Mouse (Mus musculus): ENCODE results near the gene Sycp2.
A peak's percentile ranks its signal among the peaks of the same experiment; 100 is the strongest.
"Not testable (repeated sequence)": the region's sequence is repeated elsewhere in the genome, so short reads cannot be mapped to it uniquely, and the experiment has no call there.

Gene Sycp2

GRCm38 (mm10) chr2:178413481-178414260, 6.2 kb upstream of the Sycp2 start:
- no peak for DNase-seq (ENCODE audit: low read depth)

DNA sequence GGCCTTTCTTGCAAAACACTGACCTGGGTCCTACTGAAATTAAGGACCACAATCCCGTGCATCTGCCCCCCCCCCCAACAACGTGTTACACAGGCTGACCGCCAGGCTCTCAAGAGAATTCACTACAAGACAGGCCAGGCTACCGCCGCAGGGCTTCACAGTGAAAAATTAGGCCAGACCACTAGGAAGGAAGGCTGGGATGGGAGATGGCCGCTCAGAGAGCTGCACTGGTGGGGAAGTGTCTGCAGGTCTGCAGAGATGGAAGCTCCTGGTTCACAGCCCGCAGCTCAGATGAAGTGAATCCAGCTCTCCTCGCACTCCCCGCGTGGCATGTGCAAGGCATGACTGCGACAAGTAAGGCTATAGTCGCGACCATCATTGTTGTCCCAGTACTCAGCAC, 5.6 kb upstream of the Sycp2 start:
- DNase-seq (ENCODE audit: low read depth): no peak

GRCm38 (mm10) chr2:178412598-178412997, 5.1 kb upstream of the Sycp2 start:
- DNase-seq (ENCODE audit: low read depth): no peak

DNA sequence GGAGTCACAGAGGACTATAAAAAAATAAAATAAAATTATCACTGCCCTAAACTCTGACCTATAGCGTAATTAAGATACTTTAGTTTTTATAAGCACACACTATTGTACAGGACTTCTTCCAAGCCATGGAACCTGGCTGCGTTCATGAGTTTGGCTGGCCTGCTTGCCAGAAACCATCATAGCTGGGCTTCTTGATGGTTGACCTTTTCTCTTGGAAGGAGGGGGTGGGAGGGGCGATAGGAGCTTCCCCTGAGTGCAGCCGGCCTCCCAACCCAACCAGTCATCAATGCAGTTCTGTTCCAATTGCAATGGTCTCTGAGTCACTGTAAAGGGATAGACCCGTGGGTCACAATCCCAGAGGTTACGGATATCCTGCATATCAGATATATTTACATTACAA, 2.8 kb upstream of the Sycp2 start:
- DNase-seq (ENCODE audit: low read depth): no peak

GRCm38 (mm10) chr2:178409024-178409423, 1.5 kb upstream of the Sycp2 start:
- DNase-seq (ENCODE audit: low read depth): no peak

DNA sequence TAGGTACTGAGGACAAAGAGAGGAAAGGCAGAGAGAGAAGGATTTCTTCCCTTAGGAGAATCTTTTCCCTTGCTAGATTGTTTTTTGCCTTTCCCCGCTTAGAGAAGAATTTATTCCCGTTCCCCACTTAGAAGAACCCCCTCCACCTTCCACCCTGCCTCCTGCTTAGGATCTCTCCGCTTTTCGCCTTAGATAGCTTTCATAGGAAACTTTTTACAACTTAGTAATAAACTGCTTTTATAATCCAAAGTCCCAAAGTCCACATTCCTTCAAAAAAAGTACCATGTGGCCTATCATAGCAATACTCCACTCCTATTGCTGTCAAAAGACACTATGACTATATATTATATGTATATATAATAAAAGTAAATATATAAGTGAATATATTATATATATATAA, 64.9 kb downstream of the Sycp2 start:
- DNase-seq (ENCODE audit: low read depth): no peak

GRCm38 (mm10) chr2:178342105-178342504, 65.4 kb downstream of the Sycp2 start:
- DNase-seq (ENCODE audit: low read depth): not testable (repeated sequence)

GRCm38 (mm10) chr2:178339044-178339443, 68.4 kb downstream of the Sycp2 start:
- no peak for DNase-seq (ENCODE audit: low read depth)

GRCm38 (mm10) chr2:178337878-178338277, 69.6 kb downstream of the Sycp2 start:
- DNase-seq (ENCODE audit: low read depth): no peak

- DNase-seq (ENCODE audit: low read depth): no peak
Observed at GRCm38 (mm10) chr2:178329986-178330385, 77.5 kb downstream of the Sycp2 start.

GRCm38 (mm10) chr2:178329551-178329950, 77.9 kb downstream of the Sycp2 start:
- DNase-seq (ENCODE audit: low read depth): no peak

- peak; percentile 6 for DNase-seq (ENCODE audit: low read depth)
Observed at GRCm38 (mm10) chr2:178327466-178328040, 79.9 kb downstream of the Sycp2 start.

- DNase-seq (ENCODE audit: low read depth): no peak
Observed at GRCm38 (mm10) chr2:178326750-178327465, 80.6 kb downstream of the Sycp2 start.

DNA sequence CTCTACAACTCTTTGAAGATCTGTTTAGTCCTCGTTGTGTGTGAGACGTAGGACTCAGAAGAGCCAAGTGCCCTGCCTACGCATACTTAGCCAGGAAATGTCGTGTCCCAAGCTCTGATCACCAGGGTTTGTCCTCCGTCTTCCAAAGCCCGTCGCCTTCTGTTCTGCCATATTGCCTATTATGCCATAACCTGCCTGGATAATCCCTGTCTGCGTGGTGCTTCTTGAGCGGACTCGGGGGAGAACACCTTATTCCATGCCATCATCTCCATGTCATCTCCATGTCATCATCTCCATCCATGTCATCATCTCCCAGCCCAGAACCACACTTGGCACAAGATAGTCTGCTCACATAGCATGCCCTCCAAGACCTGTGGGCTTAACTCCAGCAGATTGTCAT, 81.4 kb downstream of the Sycp2 start:
- no peak for DNase-seq (ENCODE audit: low read depth)

- DNase-seq (ENCODE audit: low read depth): no peak
Observed at GRCm38 (mm10) chr2:178324818-178325217, 82.7 kb downstream of the Sycp2 start.

DNA sequence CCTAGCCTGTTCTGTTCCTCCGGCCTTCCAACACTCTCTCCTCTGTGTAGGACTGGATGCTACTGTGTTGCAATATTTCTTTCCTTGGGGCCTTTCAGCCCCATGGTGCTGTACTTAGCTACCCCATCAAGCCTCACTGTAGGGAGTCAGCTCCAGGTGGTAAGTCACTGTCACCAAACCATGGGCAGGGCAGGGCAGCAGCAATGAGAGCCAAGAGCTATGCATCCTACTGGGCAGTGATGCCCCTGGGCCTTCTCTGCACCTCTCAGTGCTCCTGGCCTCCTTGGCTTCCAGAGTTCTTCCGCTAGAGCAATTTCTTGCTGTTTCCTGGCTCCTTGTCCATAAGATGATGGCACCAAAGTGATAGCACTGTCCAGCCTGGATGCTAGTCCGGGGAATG, 83.1 kb downstream of the Sycp2 start:
- no peak for DNase-seq (ENCODE audit: low read depth)

DNA sequence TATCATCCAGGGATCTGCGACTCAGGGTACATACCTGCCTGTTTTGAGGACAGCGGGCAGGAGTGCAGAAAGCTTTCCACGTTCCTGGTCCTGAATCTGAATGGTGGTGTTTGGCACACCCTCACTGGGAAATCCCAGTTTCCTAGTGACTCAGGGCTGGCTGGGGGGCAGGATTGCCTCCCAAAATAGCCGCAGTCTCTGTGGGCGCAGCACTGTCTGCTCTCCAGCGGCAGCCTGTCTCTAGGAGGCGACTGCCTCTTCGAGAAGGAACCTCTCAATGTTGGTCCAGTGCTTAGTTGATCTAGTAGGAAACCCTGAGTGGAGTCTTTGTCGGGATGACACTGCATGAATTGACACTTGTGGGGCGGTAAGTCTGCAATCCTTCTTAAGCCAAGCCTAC, 86.2 kb downstream of the Sycp2 start:
- no peak for DNase-seq (ENCODE audit: low read depth)

DNA sequence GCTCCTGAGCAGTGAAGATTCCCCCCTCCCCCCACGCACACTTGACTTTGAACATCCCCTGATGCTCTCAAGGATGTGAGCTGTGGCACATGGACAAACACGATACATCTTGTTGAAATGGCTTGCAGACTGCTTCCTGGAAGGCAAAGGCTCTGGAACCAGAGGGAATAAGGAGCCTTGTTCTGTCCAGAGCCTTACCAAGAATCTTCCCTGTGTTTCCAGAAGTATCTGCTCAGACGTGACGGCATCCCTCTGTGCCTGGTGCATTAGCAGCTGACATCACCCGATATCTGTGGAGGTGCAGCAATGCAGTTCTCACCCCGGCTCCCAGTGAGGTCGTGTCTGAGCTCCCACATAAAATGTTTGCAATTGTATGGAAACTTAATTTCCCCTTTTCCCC, 87.7 kb downstream of the Sycp2 start:
- no peak for DNase-seq (ENCODE audit: low read depth)

- no peak for DNase-seq (ENCODE audit: low read depth)
Observed at GRCm38 (mm10) chr2:178316281-178316680, 91.2 kb downstream of the Sycp2 start.

GRCm38 (mm10) chr2:178313539-178313938, 93.9 kb downstream of the Sycp2 start:
- no peak for DNase-seq (ENCODE audit: low read depth)

DNA sequence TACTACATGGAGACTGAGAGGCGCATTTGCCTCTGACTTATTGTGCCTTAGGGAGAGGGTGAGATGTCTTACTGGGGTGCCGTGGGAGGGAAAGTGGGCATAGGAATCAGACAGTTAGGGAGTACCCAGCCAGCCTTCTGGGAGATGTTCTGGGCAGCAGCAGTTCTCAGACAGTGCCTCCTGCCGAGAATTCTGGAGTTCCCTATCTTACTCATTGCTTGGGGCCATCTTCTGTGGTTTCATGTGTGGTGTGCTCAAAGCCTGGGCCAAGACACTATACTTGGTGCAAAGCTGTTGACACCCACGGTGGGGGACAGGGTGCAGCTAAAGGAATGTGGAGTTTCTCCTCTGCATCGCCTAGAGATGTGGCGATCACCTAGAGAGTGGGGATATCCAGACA, 102.8 kb downstream of the Sycp2 start:
- DNase-seq (ENCODE audit: low read depth): no peak

DNA sequence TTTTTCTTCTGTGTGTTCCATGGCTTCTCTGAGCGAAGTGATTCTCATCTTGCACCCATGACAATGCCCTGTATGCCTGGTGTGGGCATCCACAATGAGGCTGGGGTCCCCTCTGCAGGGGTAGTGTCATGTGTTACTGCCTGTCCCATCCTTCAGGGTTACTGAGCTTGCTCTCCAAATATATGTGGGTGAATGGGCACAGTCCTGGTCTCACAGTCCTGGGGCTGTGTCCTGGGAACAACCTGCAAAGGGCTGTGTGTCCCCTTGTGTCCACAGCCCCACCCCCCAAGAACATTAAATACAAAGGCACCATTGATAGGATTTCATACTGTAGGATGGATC, 103.3 kb downstream of the Sycp2 start:
- no peak for DNase-seq (ENCODE audit: low read depth)

- no peak for DNase-seq (ENCODE audit: low read depth)
Observed at GRCm38 (mm10) chr2:178303453-178304187, 103.9 kb downstream of the Sycp2 start.
